Mouse (Mus musculus): ENCODE measurements at regions not wholly inside any gene's neighbourhood (a gene's known extent, or its start where the extent isn't known, plus 50 kb on each side); places are given as distances from the start of the nearest gene placed in this dataset.

DNA sequence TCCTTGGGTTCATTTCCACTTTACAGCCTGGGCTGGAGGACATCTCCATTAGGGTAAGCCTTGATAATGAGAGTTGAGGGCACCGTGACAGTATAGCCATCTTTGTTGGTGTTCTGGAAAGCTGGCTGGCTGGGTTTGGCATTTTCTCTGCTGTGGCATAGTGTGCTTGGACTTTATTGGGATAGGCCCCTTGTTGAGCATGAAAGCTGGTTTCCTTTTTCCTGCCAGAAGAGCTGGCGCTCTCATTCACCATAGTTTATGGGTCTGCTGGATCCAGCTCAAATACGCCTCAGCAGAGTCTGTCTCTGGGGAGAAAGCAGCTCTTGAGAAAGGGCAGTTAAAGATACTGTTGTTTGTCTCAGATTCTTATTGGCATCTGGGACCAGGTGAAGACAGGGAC, 300.0 kb downstream of the Emp1 start:
- TF ChIP-seq CTCF (conservative IDR thresholded peaks at IDR 0.05; ENCODE audit: insufficient read depth, insufficient read length, low read depth, low read length) (no peak), POLR2A (IDR thresholded peaks at IDR 0.05; ENCODE audit: low read depth, low read length) (no peak)
